Mouse (Mus musculus) erythroblast, embryonic 14.5 days (primary cell): ENCODE data around the gene Ecel1. TPM values are rescaled to one million over a fixed set of nuclear protein-coding genes. Genes with fewer than 3 reads are reported as not detected.

Experiments used
- H3K27me3 ChIP-seq: 2 replicates; pipeline ENCODE4 v1.6.1; 2012; ENCODE audit warnings: inconsistent platforms; ENCODE audit not compliant: control insufficient read depth
- H3K36me3 ChIP-seq: 2 replicates; pipeline ENCODE4 v1.6.1; 2012; ENCODE audit warnings: mild to moderate bottlenecking, inconsistent platforms; ENCODE audit not compliant: control insufficient read depth
- H3K4me1 ChIP-seq: 2 replicates; pipeline ENCODE4 v1.6.1; 2012; ENCODE audit warnings: inconsistent platforms; ENCODE audit not compliant: control insufficient read depth
- H3K4me3 ChIP-seq: replicated peaks from 2 replicates; pipeline ENCODE3; 2012; ENCODE audit warnings: moderate library complexity, mild to moderate bottlenecking, inconsistent platforms
- H3K9me3 ChIP-seq: 2 replicates; pipeline ENCODE4 v1.6.1; 2012; ENCODE audit warnings: low read length, inconsistent platforms, mixed read lengths; ENCODE audit not compliant: control insufficient read depth
- GATA1 ChIP-seq: IDR thresholded peaks from 2 replicates; pipeline ENCODE4 v1.6.1; 2012; ENCODE audit warnings: low read length, inconsistent platforms, mixed read lengths
- TAL1 ChIP-seq: IDR thresholded peaks from 3 replicates; pipeline ENCODE4 v1.6.1; 2012; ENCODE audit warnings: low read length, inconsistent platforms, mixed read lengths
- polyA plus RNA-seq: library from polyadenylated mRNA; stranded (reverse); fragments of >175 nt; gene quantifications from 2 replicates; pipeline ENCODE4 v1.2.3, GENCODE M21; 2012

Ecel1 gene
- polyA plus RNA-seq, 1 experiment = not detected

GRCm38 (mm10) chr1:87190429-87190828 lies 34.1 kb upstream of the Ecel1 start, which contains the start of gene Chrnd:
Gene Chrnd, plus strand, starts transcription at chr1:87190607.
- H3K36me3 ChIP-seq = no peaks in the 10 kb centered on the region
- TF ChIP-seq TAL1 = no peak
- no peak for TF ChIP-seq GATA1
- no peak within 1 kb of the TSS for H3K4me3 ChIP-seq
- H3K27me3 ChIP-seq = peaks cover 28% of the 10 kb centered on the region
- no peaks in the 10 kb centered on the region for H3K9me3 ChIP-seq
- peaks cover 2% of the 10 kb centered on the region; the same call in 1 of the 2 replicates for H3K4me1 ChIP-seq

GRCm38 (mm10) chr1:87187037-87187355 lies 30.7 kb upstream of the Ecel1 start:
- H3K27me3 ChIP-seq = peaks cover 50% of the 10 kb centered on the region

GRCm38 (mm10) chr1:87186261-87187036 lies 30.1 kb upstream of the Ecel1 start:
- Histone ChIP-seq H3K4me3 (peak overlapping the region; percentile 36), H3K9me3 (no peaks in the 10 kb centered on the region), H3K4me1 (peaks cover 6% of the 10 kb centered on the region), H3K27me3 (peaks cover 50% of the 10 kb centered on the region), H3K36me3 (no peaks in the 10 kb centered on the region)
- no peak for TF ChIP-seq GATA1
- TF ChIP-seq TAL1 = no peak

More at GRCm38 (mm10) chr1:87187037-87187355, 30.7 kb upstream of the Ecel1 start:
- Histone ChIP-seq H3K36me3 (no peaks in the 10 kb centered on the region), H3K4me3 (peak overlapping the region; percentile 36), H3K9me3 (no peaks in the 10 kb centered on the region), H3K4me1 (peaks cover 6% of the 10 kb centered on the region)
- no peak for TF ChIP-seq GATA1
- no peak for TF ChIP-seq TAL1

- TF ChIP-seq TAL1 (no peak), GATA1 (no peak)
- Histone ChIP-seq H3K4me3 (no peak overlapping the region), H3K36me3 (no peaks in the 10 kb centered on the region), H3K27me3 (peaks cover 50% of the 10 kb centered on the region), H3K4me1 (peaks cover 6% of the 10 kb centered on the region), H3K9me3 (no peaks in the 10 kb centered on the region)
Observed at GRCm38 (mm10) chr1:87185526-87185925, 29.2 kb upstream of the Ecel1 start.

GRCm38 (mm10) chr1:87184751-87185139 lies 28.4 kb upstream of the Ecel1 start:
- no peak overlapping the region for H3K4me3 ChIP-seq
- H3K27me3 ChIP-seq = peaks cover 50% of the 10 kb centered on the region
- H3K9me3 ChIP-seq = no peaks in the 10 kb centered on the region
- no peaks in the 10 kb centered on the region for H3K36me3 ChIP-seq
- H3K4me1 ChIP-seq = peaks cover 6% of the 10 kb centered on the region
- TF ChIP-seq TAL1 = no peak
- TF ChIP-seq GATA1 = no peak

GRCm38 (mm10) chr1:87183998-87184750 lies 27.9 kb upstream of the Ecel1 start:
- peaks cover 6% of the 10 kb centered on the region for H3K4me1 ChIP-seq
- no peak overlapping the region for H3K4me3 ChIP-seq
- TF ChIP-seq GATA1 (no peak), TAL1 (no peak)
- H3K27me3 ChIP-seq = peaks cover 50% of the 10 kb centered on the region
- H3K9me3 ChIP-seq = no peaks in the 10 kb centered on the region
- no peaks in the 10 kb centered on the region for H3K36me3 ChIP-seq

GRCm38 (mm10) chr1:87183013-87183412 lies 26.7 kb upstream of the Ecel1 start, which contains the start of gene Prss56:
Gene Prss56, plus strand, starts transcription at chr1:87183313.
- Histone ChIP-seq H3K9me3 (no peaks in the 10 kb centered on the region), H3K27me3 (peaks cover 48% of the 10 kb centered on the region), H3K36me3 (no peaks in the 10 kb centered on the region), H3K4me1 (peaks cover 6% of the 10 kb centered on the region), H3K4me3 (no peak within 1 kb of the TSS)
- TF ChIP-seq TAL1 = no peak
- TF ChIP-seq GATA1 = no peak

GRCm38 (mm10) chr1:87180896-87181295 lies 24.6 kb upstream of the Ecel1 start:
- no peaks in the 10 kb centered on the region for H3K36me3 ChIP-seq
- no peak overlapping the region for H3K4me3 ChIP-seq
- H3K9me3 ChIP-seq = no peaks in the 10 kb centered on the region
- peaks cover 26% of the 10 kb centered on the region for H3K27me3 ChIP-seq
- TF ChIP-seq GATA1 (no peak), TAL1 (no peak)
- peaks cover 4% of the 10 kb centered on the region for H3K4me1 ChIP-seq

GRCm38 (mm10) chr1:87175852-87176292 lies 19.6 kb upstream of the Ecel1 start:
- Histone ChIP-seq H3K4me3 (no peak overlapping the region), H3K4me1 (no peaks in the 10 kb centered on the region), H3K9me3 (no peaks in the 10 kb centered on the region), H3K36me3 (no peaks in the 10 kb centered on the region), H3K27me3 (peaks cover 8% of the 10 kb centered on the region)
- TF ChIP-seq TAL1 (no peak), GATA1 (no peak)
